Mouse (Mus musculus): ENCODE results near the gene Ablim1. TPM values are rescaled to one million over a fixed set of nuclear protein-coding genes. Genes with fewer than 3 reads are reported as not detected.

Gene Ablim1
- polyA plus RNA-seq, 1 experiment, result 216 TPM

DNA sequence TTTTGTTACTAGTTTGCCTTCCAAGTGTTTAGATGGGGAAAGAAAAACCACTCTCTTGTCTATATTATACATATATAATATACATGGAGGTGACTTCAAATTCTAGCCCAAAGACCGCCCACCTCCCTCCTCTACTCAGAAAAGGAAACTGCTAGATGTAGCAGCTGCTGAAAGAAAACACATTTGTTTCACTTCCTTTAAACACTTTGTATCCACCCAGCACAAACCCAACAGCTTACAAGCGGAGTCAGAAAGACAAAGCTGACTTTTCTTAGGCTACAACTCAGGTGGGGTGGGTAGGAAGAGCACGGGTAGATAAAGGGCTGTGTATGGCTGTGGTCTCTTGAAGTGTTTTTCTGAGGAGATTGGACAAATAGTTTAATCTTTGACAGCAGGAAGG is 242.0 kb downstream of the Ablim1 start:
- Histone ChIP-seq H3K27ac (ENCODE audit: control insufficient read depth, insufficient read depth, low read length) (peak overlapping the region; percentile 93), H3K27me3 (ENCODE audit: control insufficient read depth, insufficient read depth, low read length) (no peaks in the 10 kb centered on the region), H3K4me1 (replicated peaks; ENCODE audit: control insufficient read depth, insufficient read depth, low read length) (peaks cover 23% of the 10 kb centered on the region), H3K36me3 (ENCODE audit: control insufficient read depth, insufficient read depth, low read length) (peaks cover 47% of the 10 kb centered on the region), H3K4me3 (ENCODE audit: control insufficient read depth, insufficient read depth, low read length) (no peak overlapping the region)
- DNase-seq, result peak; percentile 48
- TF ChIP-seq POLR2A (IDR thresholded peaks at IDR 0.05; ENCODE audit: control insufficient read depth, extremely low read depth, insufficient read depth, low read length, poor library complexity) (no peak), CTCF (IDR thresholded peaks at IDR 0.05; ENCODE audit: borderline replicate concordance, control insufficient read depth, extremely low read depth, insufficient read depth, low read length, poor library complexity) (no peak)
- 6% methylated on average over 3 of the region's 3 CpGs for WGBS

DNA sequence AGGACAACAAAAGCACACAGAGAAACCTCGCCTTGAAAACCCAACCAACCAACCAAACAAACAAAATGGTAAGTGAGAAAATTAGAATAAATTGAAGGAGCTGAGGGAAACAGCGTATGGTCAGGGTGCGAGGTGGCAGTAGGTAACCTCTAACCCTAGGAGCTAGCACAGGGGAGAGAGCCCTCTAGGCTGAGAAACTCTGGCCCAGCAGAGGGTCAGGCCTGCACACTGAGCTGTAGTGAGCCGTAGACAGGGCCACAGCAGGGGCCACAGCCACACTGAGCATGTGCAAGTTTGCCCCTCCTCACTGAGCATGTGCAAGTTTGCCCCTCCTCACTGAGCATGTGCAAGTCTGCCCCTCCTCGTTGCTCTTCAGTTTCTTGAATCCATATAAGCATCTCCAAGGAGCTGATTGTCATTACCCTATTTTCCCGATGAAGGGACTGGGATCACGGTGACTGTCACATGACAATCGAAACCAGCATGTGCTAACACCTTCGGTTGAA is 247.6 kb downstream of the Ablim1 start:
- peaks cover 84% of the 10 kb centered on the region for H3K36me3 ChIP-seq (ENCODE audit: control insufficient read depth, insufficient read depth, low read length)
- 0 out of 2 replicates have a peak, but pooled peaks cover 2% of the 10 kb centered on the region for H3K4me1 ChIP-seq (replicated peaks; ENCODE audit: control insufficient read depth, insufficient read depth, low read length)
- DNase-seq, result no peak
- WGBS, result 91% methylated on average over 9 of the region's 9 CpGs
- H3K27ac ChIP-seq (ENCODE audit: control insufficient read depth, insufficient read depth, low read length), result no peak overlapping the region
- TF ChIP-seq CTCF (IDR thresholded peaks at IDR 0.05; ENCODE audit: borderline replicate concordance, control insufficient read depth, extremely low read depth, insufficient read depth, low read length, poor library complexity) (no peak), POLR2A (IDR thresholded peaks at IDR 0.05; ENCODE audit: control insufficient read depth, extremely low read depth, insufficient read depth, low read length, poor library complexity) (no peak)
- no peaks in the 10 kb centered on the region for H3K27me3 ChIP-seq (ENCODE audit: control insufficient read depth, insufficient read depth, low read length)
- H3K4me3 ChIP-seq (ENCODE audit: control insufficient read depth, insufficient read depth, low read length), result no peak overlapping the region

DNA sequence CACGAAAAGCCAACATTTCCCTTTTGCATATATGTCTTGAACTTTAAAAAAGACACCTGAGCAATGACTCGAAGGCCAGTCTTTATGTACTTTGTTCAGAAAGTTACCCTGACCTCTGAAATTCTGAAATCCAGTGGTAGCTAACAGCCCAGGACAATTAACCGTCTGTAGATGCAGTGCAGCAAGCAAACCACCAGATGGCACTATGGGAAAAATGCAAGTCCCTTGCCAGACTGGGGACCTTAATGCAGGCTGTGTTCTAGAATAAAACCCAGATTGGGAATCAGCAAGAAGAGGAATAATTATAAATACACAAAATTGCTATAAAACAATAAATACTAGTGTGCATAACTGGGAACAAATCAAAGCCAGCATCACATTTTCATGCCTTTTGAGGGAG is 248.4 kb downstream of the Ablim1 start:
- TF ChIP-seq CTCF (IDR thresholded peaks at IDR 0.05; ENCODE audit: borderline replicate concordance, control insufficient read depth, extremely low read depth, insufficient read depth, low read length, poor library complexity) (no peak), POLR2A (IDR thresholded peaks at IDR 0.05; ENCODE audit: control insufficient read depth, extremely low read depth, insufficient read depth, low read length, poor library complexity) (no peak)
- Histone ChIP-seq H3K27me3 (ENCODE audit: control insufficient read depth, insufficient read depth, low read length) (no peaks in the 10 kb centered on the region), H3K36me3 (ENCODE audit: control insufficient read depth, insufficient read depth, low read length) (peaks cover 92% of the 10 kb centered on the region), H3K4me1 (replicated peaks; ENCODE audit: control insufficient read depth, insufficient read depth, low read length) (0 out of 2 replicates have a peak, but pooled peaks cover 2% of the 10 kb centered on the region), H3K4me3 (ENCODE audit: control insufficient read depth, insufficient read depth, low read length) (no peak overlapping the region), H3K27ac (ENCODE audit: control insufficient read depth, insufficient read depth, low read length) (no peak overlapping the region)
- 54% methylated on average over 3 of the region's 3 CpGs for WGBS
- peak; percentile 72 for DNase-seq

DNA sequence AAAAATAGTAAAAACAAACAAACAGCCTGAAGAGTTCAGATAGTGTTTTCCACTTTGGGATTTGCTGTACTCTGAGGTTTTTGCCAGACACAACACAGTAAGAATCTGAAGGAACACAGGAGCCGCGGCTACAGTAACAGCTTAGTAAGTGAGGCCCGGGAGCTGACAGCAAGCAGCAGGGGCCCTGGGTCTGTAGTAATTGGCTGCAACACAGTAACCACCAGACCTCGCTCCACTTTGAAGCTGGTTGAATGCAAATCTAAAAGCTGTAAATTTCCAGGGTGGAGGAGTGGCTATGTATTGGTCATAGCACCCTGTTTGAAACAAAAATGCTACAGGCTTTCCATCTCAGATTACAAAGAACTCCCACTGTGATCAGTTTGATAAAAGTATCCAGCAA is 252.0 kb downstream of the Ablim1 start:
- peaks cover 96% of the 10 kb centered on the region for H3K36me3 ChIP-seq (ENCODE audit: control insufficient read depth, insufficient read depth, low read length)
- no peak overlapping the region for H3K27ac ChIP-seq (ENCODE audit: control insufficient read depth, insufficient read depth, low read length)
- no peaks in the 10 kb centered on the region for H3K27me3 ChIP-seq (ENCODE audit: control insufficient read depth, insufficient read depth, low read length)
- WGBS, result 93% methylated on average over 4 of the region's 4 CpGs
- no peaks in the 10 kb centered on the region for H3K4me1 ChIP-seq (replicated peaks; ENCODE audit: control insufficient read depth, insufficient read depth, low read length)
- no peak for TF ChIP-seq CTCF (IDR thresholded peaks at IDR 0.05; ENCODE audit: borderline replicate concordance, control insufficient read depth, extremely low read depth, insufficient read depth, low read length, poor library complexity)
- TF ChIP-seq POLR2A (IDR thresholded peaks at IDR 0.05; ENCODE audit: control insufficient read depth, extremely low read depth, insufficient read depth, low read length, poor library complexity), result no peak
- no peak overlapping the region for H3K4me3 ChIP-seq (ENCODE audit: control insufficient read depth, insufficient read depth, low read length)
- DNase-seq, result no peak

DNA sequence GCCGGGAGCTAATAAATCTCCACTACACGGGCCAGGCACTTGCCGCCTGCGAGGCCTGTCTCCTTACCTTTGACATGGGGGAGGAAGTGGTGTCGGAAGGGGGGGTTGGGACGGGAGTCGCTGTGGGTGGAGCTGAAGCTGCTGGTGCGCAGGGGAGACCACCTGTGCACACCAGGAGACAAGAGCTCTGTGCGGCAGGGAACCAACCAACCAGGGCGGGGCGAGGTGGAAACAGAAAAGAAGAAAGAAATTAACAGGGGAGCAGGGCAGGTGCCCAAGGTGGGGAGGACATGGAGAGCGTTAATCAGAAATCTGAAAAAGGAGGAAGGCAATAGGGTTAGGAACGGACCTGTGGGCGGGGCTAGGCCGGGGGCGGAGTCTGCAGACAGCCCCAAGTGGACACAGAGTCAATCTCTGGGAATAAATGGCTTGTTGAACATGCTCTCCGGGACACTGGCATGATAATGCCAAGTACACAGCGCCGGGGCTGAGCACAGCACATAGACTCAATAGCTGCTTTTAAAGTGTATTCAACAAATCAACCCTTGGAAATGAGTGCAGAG is 255.6 kb downstream of the Ablim1 start:
- H3K4me1 ChIP-seq (replicated peaks; ENCODE audit: control insufficient read depth, insufficient read depth, low read length), result no peaks in the 10 kb centered on the region
- WGBS, result 94% methylated on average over 19 of the region's 19 CpGs
- H3K27me3 ChIP-seq (ENCODE audit: control insufficient read depth, insufficient read depth, low read length), result no peaks in the 10 kb centered on the region
- DNase-seq, result no peak
- no peak overlapping the region for H3K4me3 ChIP-seq (ENCODE audit: control insufficient read depth, insufficient read depth, low read length)
- no peak overlapping the region for H3K27ac ChIP-seq (ENCODE audit: control insufficient read depth, insufficient read depth, low read length)
- no peak for TF ChIP-seq CTCF (IDR thresholded peaks at IDR 0.05; ENCODE audit: borderline replicate concordance, control insufficient read depth, extremely low read depth, insufficient read depth, low read length, poor library complexity)
- TF ChIP-seq POLR2A (IDR thresholded peaks at IDR 0.05; ENCODE audit: control insufficient read depth, extremely low read depth, insufficient read depth, low read length, poor library complexity), result no peak
- H3K36me3 ChIP-seq (ENCODE audit: control insufficient read depth, insufficient read depth, low read length), result peaks cover 94% of the 10 kb centered on the region

DNA sequence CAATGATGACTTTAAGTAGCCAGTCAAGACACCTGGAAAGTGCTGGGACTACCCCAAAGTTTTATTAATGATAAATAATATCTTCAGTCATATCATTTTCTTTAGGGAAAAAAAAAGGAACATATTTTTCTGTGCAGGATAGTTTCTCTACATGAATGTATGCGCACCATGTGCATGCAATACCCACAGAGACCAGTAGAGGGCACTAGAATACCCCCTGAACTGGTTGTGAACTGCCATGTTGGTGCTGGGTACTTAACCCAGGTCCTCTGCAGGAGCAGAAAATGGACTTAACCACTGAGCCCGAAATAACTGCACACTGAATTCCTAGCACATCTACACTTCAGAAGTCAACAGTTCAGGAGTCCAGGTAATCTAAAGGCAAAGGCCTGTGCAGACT is 257.2 kb downstream of the Ablim1 start:
- Histone ChIP-seq H3K27me3 (ENCODE audit: control insufficient read depth, insufficient read depth, low read length) (no peaks in the 10 kb centered on the region), H3K4me1 (replicated peaks; ENCODE audit: control insufficient read depth, insufficient read depth, low read length) (no peaks in the 10 kb centered on the region), H3K27ac (ENCODE audit: control insufficient read depth, insufficient read depth, low read length) (no peak overlapping the region), H3K36me3 (ENCODE audit: control insufficient read depth, insufficient read depth, low read length) (peaks cover 94% of the 10 kb centered on the region), H3K4me3 (ENCODE audit: control insufficient read depth, insufficient read depth, low read length) (no peak overlapping the region)
- WGBS, result 100% methylated on average over 2 of the region's 2 CpGs
- no peak for DNase-seq
- no peak for TF ChIP-seq CTCF (IDR thresholded peaks at IDR 0.05; ENCODE audit: borderline replicate concordance, control insufficient read depth, extremely low read depth, insufficient read depth, low read length, poor library complexity)
- TF ChIP-seq POLR2A (IDR thresholded peaks at IDR 0.05; ENCODE audit: control insufficient read depth, extremely low read depth, insufficient read depth, low read length, poor library complexity), result no peak

Data from thymus, adult 2 months (tissue).